Mouse (Mus musculus): Measurements from ENCODE around the gene Zscan2. TPM values are rescaled to one million over a fixed set of nuclear protein-coding genes. Genes with fewer than 3 reads are reported as not detected.

Zscan2 gene
- polyA plus RNA-seq, 1 experiment from 2014 or later, result 1.6 TPM

DNA sequence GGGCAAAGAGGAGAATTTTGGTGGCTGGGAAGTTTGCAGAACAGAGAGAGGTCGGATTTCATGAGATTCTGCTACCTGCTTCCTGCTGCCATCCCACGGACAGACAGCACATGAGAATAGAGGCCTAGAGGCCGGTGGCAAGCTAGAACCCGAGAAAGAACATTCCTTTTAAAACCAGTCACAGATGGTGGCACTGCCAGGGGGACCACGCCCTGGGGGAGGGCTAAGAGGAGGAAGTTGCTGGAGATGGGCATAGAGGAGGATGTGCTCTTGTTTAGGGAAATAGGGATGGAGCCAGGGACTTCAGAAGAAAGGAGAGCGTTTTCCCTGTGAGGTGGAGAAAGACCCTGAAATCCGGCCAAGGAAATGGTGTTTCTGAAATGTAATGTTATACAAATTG, 22.5 kb upstream of the Zscan2 start:
- ATAC-seq (ENCODE audit: insufficient number of reproducible peaks, insufficient read depth, low FRiP score, low read depth), result no peak
- H3K4me1 ChIP-seq (ENCODE audit: control insufficient read depth in 2 of 2, insufficient read depth in 2 of 2, low read length in 2 of 2), result peaks cover 0 to 6% of the 10 kb centered on the region in 2 experiments; a peak in 2 of 4 replicates
- H3K4me2 ChIP-seq (ENCODE audit: low read length), result no peak overlapping the region
- H3K9ac ChIP-seq (ENCODE audit: low read length), result no peak overlapping the region
- no peaks in the 10 kb centered on the region for H3K9me3 ChIP-seq (ENCODE audit: control insufficient read depth, low read length)
- H3K27ac ChIP-seq (replicated peaks in 1 of 2; ENCODE audit: control insufficient read depth in 1 of 2, insufficient read depth in 1 of 2, low read depth in 2 of 2, low read length in 2 of 2), result no peak overlapping the region
- 46% methylated on average over 7 of the region's 7 CpGs for WGBS
- H3K36me3 ChIP-seq (ENCODE audit: control insufficient read depth, insufficient read depth, low read length), result no peaks in the 10 kb centered on the region
- no peaks in the 10 kb centered on the region for H3K27me3 ChIP-seq (ENCODE audit: control insufficient read depth, insufficient read depth, low read length)
- H3K4me3 ChIP-seq (ENCODE audit: control insufficient read depth in 1 of 2, insufficient read depth in 1 of 2, low read depth in 1 of 2, low read length in 2 of 2), result no peak overlapping the region

DNA sequence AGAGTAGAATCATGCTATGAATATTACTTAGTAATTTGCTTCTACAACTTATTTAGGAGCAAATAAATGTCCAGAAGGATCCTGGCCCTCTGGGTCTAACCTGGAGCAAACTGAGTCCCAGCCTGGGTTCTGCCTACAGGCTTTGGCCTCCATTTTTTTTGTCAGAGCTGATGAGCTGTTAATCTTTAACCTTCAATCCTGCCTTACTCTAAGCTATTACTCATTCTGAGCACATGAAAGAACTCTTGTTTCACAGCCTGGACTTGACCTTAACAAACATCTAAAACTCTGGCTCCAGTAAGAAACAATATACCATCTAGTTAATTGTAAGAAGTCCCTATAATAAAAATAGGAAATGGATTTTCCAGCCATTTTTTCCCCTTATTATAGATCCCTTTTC, 21.0 kb upstream of the Zscan2 start:
- H3K4me1 ChIP-seq (ENCODE audit: control insufficient read depth in 2 of 2, insufficient read depth in 2 of 2, low read length in 2 of 2), result peaks cover 0 to 6% of the 10 kb centered on the region in 2 experiments; a peak in 2 of 4 replicates
- no peaks in the 10 kb centered on the region for H3K36me3 ChIP-seq (ENCODE audit: control insufficient read depth, insufficient read depth, low read length)
- H3K4me3 ChIP-seq (ENCODE audit: control insufficient read depth in 1 of 2, insufficient read depth in 1 of 2, low read depth in 1 of 2, low read length in 2 of 2), result no peak overlapping the region
- no peaks in the 10 kb centered on the region for H3K27me3 ChIP-seq (ENCODE audit: control insufficient read depth, insufficient read depth, low read length)
- no peak overlapping the region for H3K27ac ChIP-seq (replicated peaks in 1 of 2; ENCODE audit: control insufficient read depth in 1 of 2, insufficient read depth in 1 of 2, low read depth in 2 of 2, low read length in 2 of 2)
- H3K9me3 ChIP-seq (ENCODE audit: control insufficient read depth, low read length), result no peaks in the 10 kb centered on the region
- H3K9ac ChIP-seq (ENCODE audit: low read length), result no peak overlapping the region
- no peak overlapping the region for H3K4me2 ChIP-seq (ENCODE audit: low read length)
- ATAC-seq (ENCODE audit: insufficient number of reproducible peaks, insufficient read depth, low FRiP score, low read depth), result no peak

DNA sequence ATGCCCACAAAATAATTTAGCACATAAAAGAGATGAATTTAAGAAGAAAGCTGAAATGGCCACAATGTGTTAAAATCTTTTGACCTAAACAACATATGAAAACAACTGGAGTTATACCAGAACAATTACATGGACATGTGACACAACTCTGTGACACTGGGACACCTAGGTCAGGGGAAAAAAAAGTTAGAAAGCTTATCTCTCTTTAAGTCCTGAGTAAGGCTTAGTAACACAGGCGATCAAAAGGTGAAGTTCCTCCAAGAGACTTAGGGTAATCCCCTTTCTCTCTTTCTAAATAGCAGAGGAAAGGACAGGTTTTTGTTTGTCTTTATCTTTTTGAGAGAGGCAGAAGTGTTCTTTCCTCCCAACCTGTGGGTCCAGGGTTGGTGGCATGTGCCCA, 20.5 kb upstream of the Zscan2 start:
- H3K27me3 ChIP-seq (ENCODE audit: control insufficient read depth, insufficient read depth, low read length), result no peaks in the 10 kb centered on the region
- no peaks in the 10 kb centered on the region for H3K9me3 ChIP-seq (ENCODE audit: control insufficient read depth, low read length)
- WGBS, result 56% methylated on average over 1 of the region's 1 CpGs
- no peak overlapping the region for H3K9ac ChIP-seq (ENCODE audit: low read length)
- no peak overlapping the region for H3K4me3 ChIP-seq (ENCODE audit: control insufficient read depth in 1 of 2, insufficient read depth in 1 of 2, low read depth in 1 of 2, low read length in 2 of 2)
- no peak for ATAC-seq (ENCODE audit: insufficient number of reproducible peaks, insufficient read depth, low FRiP score, low read depth)
- no peak overlapping the region for H3K27ac ChIP-seq (replicated peaks in 1 of 2; ENCODE audit: control insufficient read depth in 1 of 2, insufficient read depth in 1 of 2, low read depth in 2 of 2, low read length in 2 of 2)
- H3K36me3 ChIP-seq (ENCODE audit: control insufficient read depth, insufficient read depth, low read length), result no peaks in the 10 kb centered on the region
- peaks cover 0 to 6% of the 10 kb centered on the region in 2 experiments; a peak in 2 of 4 replicates for H3K4me1 ChIP-seq (ENCODE audit: control insufficient read depth in 2 of 2, insufficient read depth in 2 of 2, low read length in 2 of 2)
- H3K4me2 ChIP-seq (ENCODE audit: low read length), result no peak overlapping the region

DNA sequence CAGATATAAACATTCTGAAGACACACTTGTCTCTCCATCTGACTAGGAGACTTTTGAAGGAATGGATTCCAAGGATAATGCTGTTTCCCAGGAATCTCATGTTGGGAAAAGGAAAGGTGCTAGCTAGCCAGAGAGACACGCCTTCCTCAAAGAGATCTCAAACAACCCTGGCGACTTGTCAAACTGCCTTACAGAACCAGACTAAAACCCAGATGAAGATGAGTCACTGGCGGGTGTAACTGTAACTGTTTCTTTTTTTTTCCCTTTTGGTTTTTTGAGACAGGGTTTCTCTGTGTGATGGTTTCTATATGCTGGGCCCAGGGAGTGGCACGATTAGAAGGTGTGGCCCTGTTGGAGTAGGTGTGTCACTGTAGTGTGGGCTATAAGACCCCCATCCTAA, 19.8 kb upstream of the Zscan2 start:
- no peak overlapping the region for H3K4me2 ChIP-seq (ENCODE audit: low read length)
- 79% methylated on average over 4 of the region's 4 CpGs for WGBS
- no peaks in the 10 kb centered on the region for H3K36me3 ChIP-seq (ENCODE audit: control insufficient read depth, insufficient read depth, low read length)
- no peak overlapping the region for H3K9ac ChIP-seq (ENCODE audit: low read length)
- no peak overlapping the region for H3K27ac ChIP-seq (replicated peaks in 1 of 2; ENCODE audit: control insufficient read depth in 1 of 2, insufficient read depth in 1 of 2, low read depth in 2 of 2, low read length in 2 of 2)
- H3K4me1 ChIP-seq (ENCODE audit: control insufficient read depth in 2 of 2, insufficient read depth in 2 of 2, low read length in 2 of 2), result peaks cover 0 to 6% of the 10 kb centered on the region in 2 experiments; a peak in 2 of 4 replicates
- no peak overlapping the region for H3K4me3 ChIP-seq (ENCODE audit: control insufficient read depth in 1 of 2, insufficient read depth in 1 of 2, low read depth in 1 of 2, low read length in 2 of 2)
- ATAC-seq (ENCODE audit: insufficient number of reproducible peaks, insufficient read depth, low FRiP score, low read depth), result no peak
- no peaks in the 10 kb centered on the region for H3K9me3 ChIP-seq (ENCODE audit: control insufficient read depth, low read length)
- H3K27me3 ChIP-seq (ENCODE audit: control insufficient read depth, insufficient read depth, low read length), result no peaks in the 10 kb centered on the region

DNA sequence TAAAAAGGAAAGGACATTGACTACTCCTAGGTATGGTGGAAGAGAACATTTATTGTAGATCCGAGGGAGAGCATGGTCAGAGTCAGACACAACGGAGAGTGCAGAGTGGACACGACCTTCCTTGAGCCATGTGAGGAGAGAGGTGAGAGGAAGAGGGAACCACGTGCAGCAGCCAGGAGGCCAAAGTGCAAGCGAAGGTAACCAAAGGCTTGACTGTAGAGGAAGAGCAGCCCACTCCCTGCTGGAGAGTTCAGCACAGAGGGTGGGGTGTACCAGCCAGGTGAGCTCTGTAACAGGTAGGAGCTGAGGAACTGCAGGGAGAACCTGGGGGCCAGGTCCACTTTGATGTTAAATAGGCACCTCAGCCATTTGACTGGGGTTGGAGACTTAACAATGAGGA, 18.6 kb upstream of the Zscan2 start:
- H3K9ac ChIP-seq (ENCODE audit: low read length), result no peak overlapping the region
- no peak overlapping the region for H3K4me3 ChIP-seq (ENCODE audit: control insufficient read depth in 1 of 2, insufficient read depth in 1 of 2, low read depth in 1 of 2, low read length in 2 of 2)
- H3K4me1 ChIP-seq (ENCODE audit: control insufficient read depth in 2 of 2, insufficient read depth in 2 of 2, low read length in 2 of 2), result peaks cover 0 to 6% of the 10 kb centered on the region in 2 experiments; a peak in 2 of 4 replicates
- no peaks in the 10 kb centered on the region for H3K27me3 ChIP-seq (ENCODE audit: control insufficient read depth, insufficient read depth, low read length)
- no peak for ATAC-seq (ENCODE audit: insufficient number of reproducible peaks, insufficient read depth, low FRiP score, low read depth)
- H3K36me3 ChIP-seq (ENCODE audit: control insufficient read depth, insufficient read depth, low read length), result no peaks in the 10 kb centered on the region
- no peaks in the 10 kb centered on the region for H3K9me3 ChIP-seq (ENCODE audit: control insufficient read depth, low read length)
- no peak overlapping the region for H3K27ac ChIP-seq (replicated peaks in 1 of 2; ENCODE audit: control insufficient read depth in 1 of 2, insufficient read depth in 1 of 2, low read depth in 2 of 2, low read length in 2 of 2)
- 67% methylated on average over 5 of the region's 5 CpGs for WGBS
- no peak overlapping the region for H3K4me2 ChIP-seq (ENCODE audit: low read length)

DNA sequence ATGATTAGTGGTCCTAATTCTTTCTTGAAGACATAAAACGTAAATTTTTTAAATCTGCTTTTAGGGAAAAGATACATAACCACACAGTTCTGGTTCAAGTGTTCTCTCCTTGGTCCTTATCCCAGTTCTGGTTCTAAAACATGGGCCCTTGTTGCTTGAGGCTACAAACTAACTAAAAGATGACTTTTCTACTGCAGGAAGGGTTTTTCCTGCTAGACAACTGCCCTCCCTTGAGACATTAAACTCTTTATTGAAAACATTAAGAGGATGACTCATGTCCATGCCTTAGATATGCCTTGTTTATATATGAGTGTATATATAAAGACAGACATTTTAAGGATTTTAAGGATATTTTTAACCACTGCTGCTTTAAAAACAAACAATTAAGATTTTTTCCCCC, 17.5 kb upstream of the Zscan2 start:
- Histone ChIP-seq H3K9ac (ENCODE audit: low read length) (no peak overlapping the region), H3K4me3 (ENCODE audit: control insufficient read depth in 1 of 2, insufficient read depth in 1 of 2, low read depth in 1 of 2, low read length in 2 of 2) (no peak overlapping the region), H3K4me2 (ENCODE audit: low read length) (no peak overlapping the region), H3K4me1 (ENCODE audit: control insufficient read depth in 2 of 2, insufficient read depth in 2 of 2, low read length in 2 of 2) (no peaks in the 10 kb centered on the region; a peak in 1 of 4 replicates), H3K27ac (replicated peaks in 1 of 2; ENCODE audit: control insufficient read depth in 1 of 2, insufficient read depth in 1 of 2, low read depth in 2 of 2, low read length in 2 of 2) (no peak overlapping the region), H3K36me3 (ENCODE audit: control insufficient read depth, insufficient read depth, low read length) (no peaks in the 10 kb centered on the region), H3K9me3 (ENCODE audit: control insufficient read depth, low read length) (no peaks in the 10 kb centered on the region), H3K27me3 (ENCODE audit: control insufficient read depth, insufficient read depth, low read length) (no peaks in the 10 kb centered on the region)
- 88% methylated on average over 1 of the region's 1 CpGs for WGBS
- ATAC-seq (ENCODE audit: insufficient number of reproducible peaks, insufficient read depth, low FRiP score, low read depth), result no peak

DNA sequence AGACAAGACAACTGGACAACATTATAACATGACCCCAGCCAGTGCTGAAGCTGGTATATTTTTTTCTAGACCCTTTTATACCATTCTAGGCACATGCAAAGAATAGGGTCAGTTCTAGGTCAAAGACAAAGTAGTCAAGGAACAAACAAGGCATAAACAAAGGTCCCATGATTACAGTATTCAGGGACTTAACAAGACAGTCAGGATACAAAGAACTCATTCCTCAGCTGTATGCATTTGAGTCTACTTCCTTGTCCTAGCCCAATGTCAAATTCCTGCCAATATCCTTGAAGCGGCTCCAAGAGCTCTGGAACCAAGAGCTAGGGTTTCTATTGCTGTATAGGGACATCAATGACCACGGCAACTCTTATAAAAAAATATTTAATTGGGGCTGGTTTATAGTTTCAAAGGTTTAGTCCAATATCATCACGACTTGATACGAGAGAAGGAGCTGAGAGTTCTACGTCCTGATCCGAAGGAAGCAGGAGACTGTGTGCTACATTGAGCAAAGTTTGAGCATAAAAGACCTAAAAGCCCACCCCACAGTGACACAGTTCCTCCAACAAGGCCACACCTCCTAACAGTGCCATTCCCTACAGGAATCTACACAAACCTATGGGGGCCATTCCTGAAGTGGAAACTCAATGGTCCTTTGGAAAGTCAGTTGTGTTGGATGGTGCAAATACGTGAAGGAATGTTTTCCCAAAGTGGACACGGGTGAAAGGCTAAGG, 16.6 kb upstream of the Zscan2 start:
- WGBS, result 94% methylated on average over 8 of the region's 8 CpGs
- H3K4me1 ChIP-seq (ENCODE audit: control insufficient read depth in 2 of 2, insufficient read depth in 2 of 2, low read length in 2 of 2), result peaks cover 0 to under 1% of the 10 kb centered on the region in 2 experiments; a peak in 2 of 4 replicates
- H3K27me3 ChIP-seq (ENCODE audit: control insufficient read depth, insufficient read depth, low read length), result no peaks in the 10 kb centered on the region
- no peak overlapping the region for H3K4me2 ChIP-seq (ENCODE audit: low read length)
- H3K36me3 ChIP-seq (ENCODE audit: control insufficient read depth, insufficient read depth, low read length), result no peaks in the 10 kb centered on the region
- H3K27ac ChIP-seq (replicated peaks in 1 of 2; ENCODE audit: control insufficient read depth in 1 of 2, insufficient read depth in 1 of 2, low read depth in 2 of 2, low read length in 2 of 2), result no peak overlapping the region
- no peak overlapping the region for H3K4me3 ChIP-seq (ENCODE audit: control insufficient read depth in 1 of 2, insufficient read depth in 1 of 2, low read depth in 1 of 2, low read length in 2 of 2)
- H3K9me3 ChIP-seq (ENCODE audit: control insufficient read depth, low read length), result no peaks in the 10 kb centered on the region
- H3K9ac ChIP-seq (ENCODE audit: low read length), result no peak overlapping the region
- ATAC-seq (ENCODE audit: insufficient number of reproducible peaks, insufficient read depth, low FRiP score, low read depth), result no peak

DNA sequence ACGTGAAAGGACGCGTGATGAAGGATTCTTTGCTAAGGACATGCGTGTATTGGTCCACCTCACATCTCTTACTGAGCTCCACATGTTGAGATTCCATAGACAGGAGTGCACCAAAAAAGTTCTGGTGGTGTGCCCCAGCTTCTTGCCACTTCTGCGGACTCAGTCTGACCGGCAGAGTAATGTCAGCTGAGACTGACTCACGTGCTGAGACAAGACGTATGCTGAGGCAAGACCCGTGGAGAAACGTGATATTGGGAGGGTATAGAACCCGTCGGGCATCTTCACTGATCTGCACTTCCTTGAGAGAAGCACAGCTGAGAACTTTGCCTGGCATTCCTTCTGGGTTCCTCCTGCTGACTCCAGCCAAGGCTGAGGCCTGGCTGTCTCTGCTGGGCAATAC, 16.0 kb upstream of the Zscan2 start:
- H3K4me1 ChIP-seq (ENCODE audit: control insufficient read depth in 2 of 2, insufficient read depth in 2 of 2, low read length in 2 of 2), result peaks cover 2 to 7% of the 10 kb centered on the region in 2 experiments; a peak in 2 of 4 replicates
- H3K27me3 ChIP-seq (ENCODE audit: control insufficient read depth, insufficient read depth, low read length), result no peaks in the 10 kb centered on the region
- no peak overlapping the region for H3K4me2 ChIP-seq (ENCODE audit: low read length)
- H3K36me3 ChIP-seq (ENCODE audit: control insufficient read depth, insufficient read depth, low read length), result no peaks in the 10 kb centered on the region
- no peak for ATAC-seq (ENCODE audit: insufficient number of reproducible peaks, insufficient read depth, low FRiP score, low read depth)
- H3K4me3 ChIP-seq (ENCODE audit: control insufficient read depth in 1 of 2, insufficient read depth in 1 of 2, low read depth in 1 of 2, low read length in 2 of 2), result no peak overlapping the region
- H3K27ac ChIP-seq (replicated peaks in 1 of 2; ENCODE audit: control insufficient read depth in 1 of 2, insufficient read depth in 1 of 2, low read depth in 2 of 2, low read length in 2 of 2), result no peak overlapping the region
- H3K9ac ChIP-seq (ENCODE audit: low read length), result no peak overlapping the region
- 92% methylated on average over 12 of the region's 12 CpGs for WGBS
- no peaks in the 10 kb centered on the region for H3K9me3 ChIP-seq (ENCODE audit: control insufficient read depth, low read length)

Measured in heart, embryonic 14.5 days (tissue).